Mouse (Mus musculus) embryonic fibroblast, embryonic 13.5 days (primary cell): ENCODE measurements around the gene Tfdp2.

ENCODE experiments used
- CTCF ChIP-seq: IDR thresholded peaks from 2 replicates; pipeline ENCODE4 v1.5.1; 2011; ENCODE audit warnings: mild to moderate bottlenecking, control low read depth, low read length, moderate library complexity, borderline replicate concordance; ENCODE audit not compliant: insufficient read depth
- POLR2A ChIP-seq: IDR thresholded peaks from 2 replicates; pipeline ENCODE4 v1.6.1; 2011; ENCODE audit warnings: low read depth, mild to moderate bottlenecking, control low read depth, low read length, moderate library complexity

DNA sequence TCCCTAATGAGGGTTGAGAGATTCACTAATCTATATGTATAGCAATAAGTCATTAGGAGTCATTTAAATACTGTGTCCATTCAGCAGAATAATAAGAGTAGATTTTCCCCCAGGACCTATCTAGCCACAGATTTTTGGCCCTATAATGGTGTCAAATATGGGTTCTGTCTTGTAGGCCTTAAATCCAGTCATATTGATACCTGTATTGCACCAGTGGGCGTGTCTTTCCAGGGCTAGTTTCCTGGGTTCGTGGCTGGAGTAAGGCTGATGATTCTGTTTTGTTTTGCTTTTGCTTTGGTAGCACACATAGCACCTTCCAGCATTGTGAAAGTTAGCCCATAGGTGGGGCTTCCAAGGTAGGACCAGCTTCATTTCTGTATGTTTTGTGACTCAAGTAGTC, 18.1 kb downstream of the Tfdp2 start:
- TF ChIP-seq POLR2A: no peak
- TF ChIP-seq CTCF: no peak
